Mouse (Mus musculus): ENCODE results near the gene Uba7. TPM values are rescaled to one million over a fixed set of nuclear protein-coding genes. Genes with fewer than 3 reads are reported as not detected.

The Uba7 gene
- polyA plus RNA-seq, 1 experiment from 2014 or later = 9.3 TPM

Other genes starting within 250 kb of the Uba7 start
- 252 and 279 TPM in 2 replicates for gene Rbm5, start 204.5 kb upstream of the Uba7 start, polyA plus RNA-seq (2015; fragmentation: Nextera tagmentation; extraction: Ambion mirVana)
- gene Rbm6, start 102.3 kb upstream of the Uba7 start, polyA plus RNA-seq (2015; fragmentation: Nextera tagmentation; extraction: Ambion mirVana) = 103 and 114 TPM in 2 replicates
- 25.6 and 26.6 TPM in 2 replicates for gene Mon1a, start 87.4 kb upstream of the Uba7 start, polyA plus RNA-seq (2015; fragmentation: Nextera tagmentation; extraction: Ambion mirVana)
- 2.9 and 3.4 TPM in 2 replicates for gene Mst1r, start 68.6 kb upstream of the Uba7 start, polyA plus RNA-seq (2015; fragmentation: Nextera tagmentation; extraction: Ambion mirVana)
- gene Actl11, start 47.0 kb upstream of the Uba7 start, polyA plus RNA-seq (2015; fragmentation: Nextera tagmentation; extraction: Ambion mirVana) = not detected in 2 replicates
- 11.4 and 12.8 TPM in 2 replicates for gene Camkv, start 39.8 kb upstream of the Uba7 start, polyA plus RNA-seq (2015; fragmentation: Nextera tagmentation; extraction: Ambion mirVana)
- gene Traip, start 25.4 kb upstream of the Uba7 start, polyA plus RNA-seq (2015; fragmentation: Nextera tagmentation; extraction: Ambion mirVana) = 6.7 and 8.7 TPM in 2 replicates
- 2.0 and 2.2 TPM in 2 replicates for gene Gm20661, start 7.6 kb downstream of the Uba7 start, polyA plus RNA-seq (2015; fragmentation: Nextera tagmentation; extraction: Ambion mirVana)
- gene Inka1, start 10.4 kb downstream of the Uba7 start, polyA plus RNA-seq (2015; fragmentation: Nextera tagmentation; extraction: Ambion mirVana) = 28.8 and 30.7 TPM in 2 replicates
- 2.6 and 3.4 TPM in 2 replicates for gene Cdhr4, start 17.0 kb downstream of the Uba7 start, polyA plus RNA-seq (2015; fragmentation: Nextera tagmentation; extraction: Ambion mirVana)
- gene Gm20662, start 20.8 kb downstream of the Uba7 start, polyA plus RNA-seq (2015; fragmentation: Nextera tagmentation; extraction: Ambion mirVana) = 1.4 TPM in 1 of 2 replicates, not detected in the other
- gene Ip6k1, start 27.0 kb downstream of the Uba7 start, polyA plus RNA-seq (2015; fragmentation: Nextera tagmentation; extraction: Ambion mirVana) = 94.1 and 94.9 TPM in 2 replicates
- 21.9 and 25.3 TPM in 2 replicates for gene Gmppb, start 73.7 kb downstream of the Uba7 start, polyA plus RNA-seq (2015; fragmentation: Nextera tagmentation; extraction: Ambion mirVana)
- 2.8 and 3.0 TPM in 2 replicates for gene Amigo3, start 77.7 kb downstream of the Uba7 start, polyA plus RNA-seq (2015; fragmentation: Nextera tagmentation; extraction: Ambion mirVana)
- 0.18 TPM in 1 of 2 replicates, not detected in the other for gene Mst1, start 104.9 kb downstream of the Uba7 start, polyA plus RNA-seq (2015; fragmentation: Nextera tagmentation; extraction: Ambion mirVana)
- 43.8 and 44.0 TPM in 2 replicates for gene Rnf123, start 107.8 kb downstream of the Uba7 start, polyA plus RNA-seq (2015; fragmentation: Nextera tagmentation; extraction: Ambion mirVana)
- 48.6 and 64.1 TPM in 2 replicates for gene Apeh, start 119.1 kb downstream of the Uba7 start, polyA plus RNA-seq (2015; fragmentation: Nextera tagmentation; extraction: Ambion mirVana)
- 6.9 and 7.0 TPM in 2 replicates for gene Bsn, start 214.9 kb downstream of the Uba7 start, polyA plus RNA-seq (2015; fragmentation: Nextera tagmentation; extraction: Ambion mirVana)

Data from neural tube, embryonic 13.5 days (tissue).